Mouse (Mus musculus): Measurements from ENCODE around the gene a.

DNA sequence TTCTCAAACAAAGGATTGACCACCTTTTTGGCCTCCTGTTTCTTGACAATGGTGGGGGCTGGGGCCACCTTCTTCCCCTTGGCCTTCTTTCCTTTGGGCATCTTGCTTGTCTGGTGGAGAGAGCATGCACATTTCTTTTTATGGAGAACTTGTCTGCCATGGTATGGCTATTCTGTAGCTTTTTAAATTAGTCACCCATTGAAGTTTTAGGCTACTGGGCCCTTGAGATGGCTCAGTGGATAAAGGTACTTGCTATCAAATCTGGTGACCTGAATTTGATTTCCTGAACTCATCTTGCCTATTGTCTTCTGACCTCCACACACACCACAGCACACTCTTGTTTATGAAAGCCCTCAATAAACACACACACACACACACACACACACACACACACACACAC lies 21.3 kb upstream of the a start, which contains the start of gene Gm14214:
- TF ChIP-seq CTCF (IDR thresholded peaks at IDR 0.05; ENCODE audit: low read depth): no peak
- no peak for TF ChIP-seq EP300 (optimal IDR thresholded peaks at IDR 0.05)
